Mouse (Mus musculus) right cerebral cortex, postnatal 36 days (tissue): ENCODE data around the gene Enpp7.

ENCODE experiments used
- DNase-seq, 2 experiments: peaks; one replicate each; pipeline ENCODE4 v3.0.0; 2022; ENCODE audit warnings: low spot score in 2 of 2, mixed read lengths in 1 of 2

Gene Enpp7

DNA sequence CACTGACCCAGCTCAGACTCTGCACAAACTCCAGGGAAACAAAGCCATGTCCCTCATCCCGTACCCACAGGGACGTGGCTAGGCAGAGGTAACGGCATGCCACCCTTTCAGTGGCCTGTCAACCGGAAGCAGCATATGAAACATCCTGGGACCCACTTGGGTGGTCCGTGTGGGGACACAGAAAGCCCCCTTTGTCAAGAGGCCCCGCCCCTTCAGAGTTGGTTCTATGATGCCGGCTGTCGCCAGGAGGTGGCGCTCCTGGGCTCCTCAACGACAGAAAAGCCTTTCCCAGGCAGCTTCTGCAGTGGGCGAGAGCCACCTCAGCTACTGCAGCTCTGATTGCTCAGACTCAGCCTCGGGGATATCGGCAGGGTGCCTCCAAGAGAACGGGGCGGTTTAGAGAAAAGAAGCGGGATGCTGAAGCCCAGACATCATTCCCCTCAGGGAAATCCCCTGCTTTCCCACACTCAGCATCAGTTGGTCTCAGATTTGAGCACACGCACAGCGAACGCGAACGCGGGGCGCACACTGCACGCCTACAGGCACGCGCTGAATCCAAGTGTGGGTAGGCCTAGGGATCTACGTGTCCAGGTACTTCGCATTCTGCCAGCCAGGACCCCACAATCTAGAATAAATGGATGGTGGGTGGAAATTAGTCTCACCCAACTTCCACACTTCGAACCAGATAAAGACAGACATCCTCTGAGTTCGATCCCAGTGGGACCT lies 10.7 kb downstream of the Enpp7 start:
- peak; percentile 78 to 82 for DNase-seq

DNA sequence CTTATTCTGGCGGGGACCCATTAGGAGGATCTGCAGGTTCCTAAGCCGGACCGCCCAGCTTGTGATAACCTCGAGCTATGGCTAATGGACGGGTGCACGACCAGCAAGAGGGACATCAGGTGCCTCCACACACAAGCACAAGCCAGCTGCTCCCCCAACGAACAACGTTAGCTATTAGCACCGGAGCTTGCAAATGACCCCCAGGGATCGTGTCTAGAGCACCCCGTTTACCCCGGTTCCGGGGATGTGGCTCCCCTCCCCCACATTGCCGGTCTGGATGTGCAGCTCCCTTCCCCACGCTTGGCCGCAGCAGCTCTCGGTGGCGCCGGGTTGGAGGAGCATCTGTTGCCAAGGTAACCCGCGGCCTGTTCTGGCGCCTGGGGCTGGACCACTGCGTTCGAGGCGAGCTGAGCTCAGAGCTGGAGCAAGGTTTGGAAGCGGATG lies 11.4 kb downstream of the Enpp7 start:
- DNase-seq, result no peak

GRCm38 (mm10) chr11:119000877-119001276 lies 12.9 kb downstream of the Enpp7 start:
- no peak for DNase-seq

- no peak for DNase-seq
Measured at GRCm38 (mm10) chr11:119001493-119002128, 13.6 kb downstream of the Enpp7 start.

GRCm38 (mm10) chr11:119005547-119006275 lies 17.7 kb downstream of the Enpp7 start:
- DNase-seq, result no peak

DNA sequence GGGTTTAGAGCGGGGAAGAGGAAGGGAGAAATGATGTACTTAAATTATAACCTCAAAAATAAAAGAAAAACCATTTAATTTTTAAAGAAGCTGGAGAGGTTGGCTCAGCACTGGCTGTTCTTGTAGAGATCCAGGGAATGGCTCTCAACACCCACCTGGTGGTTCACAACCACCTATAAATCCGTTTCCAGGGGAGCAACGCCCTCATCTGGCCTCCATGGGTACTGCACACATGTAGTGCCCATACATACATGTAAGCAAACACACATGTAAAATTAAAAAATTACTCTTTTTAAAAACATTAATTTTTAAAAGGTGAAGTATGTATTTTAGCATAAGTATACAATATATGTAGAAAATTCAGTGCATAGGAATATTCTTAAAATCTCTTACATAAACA lies 18.5 kb downstream of the Enpp7 start:
- no peak for DNase-seq

- no peak for DNase-seq
Measured at GRCm38 (mm10) chr11:119007461-119008456, 19.8 kb downstream of the Enpp7 start.

DNA sequence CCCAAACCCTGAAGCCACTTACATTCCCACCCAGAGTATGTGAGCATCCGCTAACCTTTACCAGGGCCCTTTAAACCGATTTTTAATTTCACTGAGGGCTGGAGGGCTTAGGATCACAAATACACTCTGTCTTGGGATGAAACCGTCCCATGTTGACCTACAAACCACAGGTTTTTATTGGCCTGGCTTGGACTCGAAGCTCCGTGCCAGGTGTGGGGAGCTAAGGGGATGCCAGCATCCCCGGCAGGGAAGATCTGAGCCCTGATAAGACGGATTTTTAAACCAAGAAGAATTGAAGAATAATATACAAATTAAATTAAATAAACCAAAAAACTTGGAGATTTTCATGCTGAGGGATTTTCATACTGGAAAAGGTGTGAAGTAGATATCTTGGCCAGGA lies 26.5 kb downstream of the Enpp7 start:
- no peak for DNase-seq

- no peak for DNase-seq
Measured at GRCm38 (mm10) chr11:119017506-119017905, 29.5 kb downstream of the Enpp7 start.

DNA sequence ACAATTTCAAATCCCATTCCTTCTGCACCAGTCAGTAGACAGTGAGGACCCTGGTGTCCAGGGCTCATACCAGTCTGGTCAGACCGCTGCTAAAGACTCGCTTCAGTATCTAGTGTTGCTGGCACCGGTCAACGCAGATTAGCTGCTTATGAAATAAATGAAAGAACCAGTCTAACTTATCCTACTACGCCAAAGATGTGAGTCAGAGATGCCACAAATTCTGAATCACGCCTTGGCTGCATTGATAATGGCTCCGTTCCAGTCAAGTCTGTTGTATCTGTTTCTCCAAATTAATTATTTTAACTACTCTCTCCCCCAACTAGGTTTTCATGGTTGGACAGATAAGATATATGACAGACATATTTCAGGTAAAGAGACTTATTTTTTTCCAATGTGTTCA lies 33.2 kb downstream of the Enpp7 start:
- DNase-seq, result no peak

DNA sequence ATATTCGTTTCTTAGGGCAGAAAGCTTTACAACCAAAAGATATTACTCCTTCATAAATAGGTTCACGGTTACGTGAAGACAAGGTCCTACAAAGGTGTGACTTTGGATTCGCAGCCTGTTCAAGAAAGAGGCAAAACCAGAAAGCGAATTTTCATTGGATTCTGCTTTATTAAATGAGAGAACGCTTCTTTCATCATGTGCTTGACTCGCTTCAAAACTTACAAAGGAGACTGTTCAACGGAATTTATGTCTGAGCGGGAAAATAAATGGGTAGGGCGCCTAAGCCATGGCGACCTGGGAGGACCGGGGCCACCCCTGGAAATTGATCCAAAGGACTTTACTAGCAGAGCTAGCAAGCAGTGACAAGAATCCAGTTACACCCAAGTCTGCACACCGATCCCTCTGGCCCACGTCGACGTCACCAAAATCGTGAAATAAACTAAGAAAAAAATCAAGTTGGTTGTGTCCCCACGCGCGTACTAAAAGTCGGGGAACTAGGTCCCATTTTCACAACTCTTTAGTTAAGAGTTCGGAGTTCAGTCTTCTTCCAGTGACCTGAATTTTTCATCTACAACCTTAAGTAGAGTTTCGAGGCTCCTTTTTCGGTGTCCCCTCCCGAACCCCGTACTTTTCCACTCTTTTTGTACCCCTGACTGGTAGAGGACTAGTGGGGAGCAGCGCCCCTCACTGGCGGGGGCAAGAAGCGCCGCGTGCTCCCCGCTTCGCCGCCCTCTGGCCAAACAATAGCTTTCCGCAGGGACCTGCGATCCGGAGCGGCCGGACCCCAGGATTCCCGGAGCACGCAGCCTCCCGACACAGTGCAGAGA lies 34.3 kb downstream of the Enpp7 start:
- no peak for DNase-seq

- DNase-seq, result peak; percentile 73 to 79
Measured at GRCm38 (mm10) chr11:119022895-119023615, 35.1 kb downstream of the Enpp7 start, which contains the start of gene Cbx2. Cbx2 (plus strand) TSS chr11:119022962.

DNA sequence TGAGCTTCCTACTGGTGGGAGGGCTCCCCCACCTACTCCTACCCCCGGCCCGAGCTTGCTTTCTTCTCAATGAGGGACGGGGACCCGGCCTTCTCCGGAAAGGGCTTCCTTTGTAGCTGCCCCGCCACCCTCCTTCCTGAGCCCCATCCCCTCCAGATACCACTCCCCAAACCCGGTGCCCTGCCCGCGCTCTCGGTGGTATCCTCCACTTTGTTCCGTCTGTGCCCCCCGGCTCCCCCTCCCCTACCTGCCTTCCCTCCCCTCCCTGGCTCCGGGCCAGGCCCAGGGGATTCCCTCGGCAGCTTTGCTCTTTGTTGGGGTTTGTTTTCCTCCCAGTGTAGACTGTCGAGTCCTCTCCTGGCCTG lies 35.6 kb downstream of the Enpp7 start:
- DNase-seq, result no peak

- no peak for DNase-seq
Measured at GRCm38 (mm10) chr11:119024260-119024659, 36.3 kb downstream of the Enpp7 start.

- no peak for DNase-seq
Measured at GRCm38 (mm10) chr11:119026203-119026602, 38.2 kb downstream of the Enpp7 start.

DNA sequence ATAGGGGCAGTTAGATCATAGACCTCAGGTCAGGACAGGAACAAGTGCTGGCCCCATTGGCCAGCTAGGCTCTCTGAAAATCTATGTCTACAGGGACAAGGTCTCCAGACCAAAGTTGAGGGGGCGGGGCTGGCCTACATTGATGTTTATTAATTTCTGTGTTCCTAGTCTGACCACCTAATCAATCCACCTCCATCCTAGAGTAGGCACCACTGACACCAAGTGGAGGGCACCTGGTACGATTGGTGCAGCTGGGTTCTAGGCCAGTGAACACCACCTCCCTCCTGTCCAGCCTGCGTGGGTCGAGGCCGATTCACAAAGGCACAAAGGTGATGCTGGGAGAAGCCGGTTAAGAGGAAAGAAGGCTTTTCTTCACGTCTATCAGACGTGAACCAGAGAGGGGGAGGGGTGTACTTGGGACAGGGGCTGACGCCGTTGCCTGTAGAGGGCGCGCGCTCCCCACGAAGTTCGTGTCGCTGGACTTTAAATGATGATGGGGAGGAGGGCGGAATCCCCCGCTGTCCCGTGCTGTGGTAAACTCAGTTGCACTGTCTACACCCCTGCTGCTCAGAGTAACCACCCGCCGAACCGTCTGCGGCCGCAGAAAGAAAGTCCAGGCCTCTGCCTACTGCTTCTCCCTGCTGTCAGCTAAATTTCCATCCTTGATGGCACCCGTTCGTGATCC lies 46.0 kb downstream of the Enpp7 start:
- DNase-seq, result no peak

DNA sequence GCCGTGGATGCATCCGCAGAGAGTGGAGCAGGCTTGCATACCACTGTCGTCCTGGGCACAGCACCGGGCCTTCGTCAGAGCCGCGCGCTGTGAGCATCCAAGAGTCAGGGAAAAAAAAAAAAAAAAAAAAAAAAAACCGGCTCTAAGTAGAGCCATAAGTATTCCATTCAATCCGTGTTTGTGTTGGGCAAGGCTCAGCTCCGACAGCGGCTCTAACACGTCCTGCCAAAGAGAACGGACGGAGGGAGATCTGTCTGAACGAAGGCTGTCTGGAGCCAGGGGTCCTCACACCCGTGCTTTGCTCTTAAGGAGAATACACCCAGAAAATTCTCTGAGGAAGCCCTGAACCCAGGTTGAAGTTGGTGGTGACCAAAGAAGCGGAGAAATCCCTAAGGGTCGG lies 46.6 kb downstream of the Enpp7 start:
- no peak for DNase-seq

GRCm38 (mm10) chr11:119035094-119035685 lies 47.2 kb downstream of the Enpp7 start:
- DNase-seq, result no peak

DNA sequence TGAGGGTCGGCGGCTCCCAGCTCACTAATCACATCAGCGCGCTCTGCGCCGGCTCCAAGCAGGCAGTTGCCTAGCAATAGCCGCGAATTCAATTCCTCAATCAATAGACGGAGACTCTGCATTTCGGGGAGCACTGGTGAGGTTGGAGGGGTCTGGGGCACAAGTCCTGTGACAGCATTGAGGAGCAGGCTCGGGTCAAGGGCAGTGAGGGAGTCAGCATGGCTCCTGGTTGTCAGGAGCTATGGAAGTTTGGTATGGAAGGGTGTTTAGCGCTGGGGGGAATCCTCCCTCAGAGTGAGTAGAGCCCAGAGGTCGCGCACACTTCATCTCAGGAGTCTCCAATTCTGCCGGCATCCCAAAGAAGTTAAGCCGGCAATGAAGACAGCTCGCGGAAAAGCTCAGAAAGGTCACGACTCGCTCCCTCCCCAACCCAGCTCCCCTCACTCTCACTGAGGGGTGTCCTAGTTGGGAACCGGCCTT lies 47.7 kb downstream of the Enpp7 start:
- DNase-seq, result no peak
